Mouse (Mus musculus) megakaryocyte progenitor cell, adult 5-6 weeks (primary cell): ENCODE data around the gene Fntb. TPM values are rescaled to one million over a fixed set of nuclear protein-coding genes. Genes with fewer than 3 reads are reported as not detected.
A peak's percentile ranks its signal among the peaks of the same experiment; 100 is the strongest.

ENCODE experiments used
- ATAC-seq: replicated peaks from 2 replicates; pipeline ENCODE4 v1.8.0; 2016; ENCODE audit warnings: mild to moderate bottlenecking, moderate TSS enrichment, inconsistent platforms; ENCODE audit not compliant: poor library complexity
- total RNA-seq, 2 experiments: library from RNA; stranded (forward) in 1 of 2; stranded (reverse) in 1 of 2; fragments of 157-497, 149-512 nt in 1 of 2; fragments of 200-1000 nt in 1 of 2; gene quantifications; 2 replicates each; pipeline versions ENCODE4 v1.2.3 to v1.2.4; 2015 to 2017

Fntb gene
- total RNA-seq, 2 experiments from 2014 or later, result 5.0 to 12.7 TPM

DNA sequence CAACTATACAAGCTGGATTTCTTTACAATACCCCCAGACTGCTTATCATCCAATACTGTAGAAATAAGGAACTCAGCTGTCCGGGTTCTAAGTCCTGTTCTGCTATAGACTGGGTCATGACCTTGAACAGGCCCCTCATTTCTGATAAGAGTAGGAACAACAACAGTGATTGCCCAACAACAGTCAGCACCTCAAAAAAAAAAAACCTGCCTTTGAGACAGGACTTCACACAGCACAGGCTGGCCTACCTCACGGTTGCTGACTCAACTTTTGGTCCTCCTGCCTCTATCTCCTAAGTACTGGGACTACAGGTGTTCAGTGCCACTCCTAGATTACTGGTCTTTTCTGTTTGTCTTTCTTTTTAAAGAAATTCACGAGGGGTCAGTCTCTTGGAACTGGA is 183.4 kb downstream of the Fntb start:
- no peak; the same call in 1 of the 2 replicates for ATAC-seq

DNA sequence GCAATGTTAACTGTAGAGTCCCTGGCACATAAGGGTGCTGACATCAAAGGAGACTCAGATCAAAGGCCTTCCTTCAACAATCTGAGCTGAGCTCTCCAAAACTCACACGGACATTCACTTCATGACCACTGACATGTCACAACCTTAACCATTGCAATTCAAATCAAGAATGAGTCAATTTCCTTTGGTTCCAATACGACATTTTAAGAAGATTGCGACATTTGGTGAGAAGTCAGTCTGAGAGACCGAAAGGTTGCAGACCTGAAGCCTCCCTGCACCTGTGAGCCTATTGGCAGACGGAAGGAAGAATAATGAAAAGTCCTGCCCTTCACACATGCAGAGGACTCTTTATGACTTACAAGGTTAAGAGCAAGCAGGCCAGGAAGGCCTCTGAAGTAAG is 184.9 kb downstream of the Fntb start:
- ATAC-seq, result peak; percentile 59

DNA sequence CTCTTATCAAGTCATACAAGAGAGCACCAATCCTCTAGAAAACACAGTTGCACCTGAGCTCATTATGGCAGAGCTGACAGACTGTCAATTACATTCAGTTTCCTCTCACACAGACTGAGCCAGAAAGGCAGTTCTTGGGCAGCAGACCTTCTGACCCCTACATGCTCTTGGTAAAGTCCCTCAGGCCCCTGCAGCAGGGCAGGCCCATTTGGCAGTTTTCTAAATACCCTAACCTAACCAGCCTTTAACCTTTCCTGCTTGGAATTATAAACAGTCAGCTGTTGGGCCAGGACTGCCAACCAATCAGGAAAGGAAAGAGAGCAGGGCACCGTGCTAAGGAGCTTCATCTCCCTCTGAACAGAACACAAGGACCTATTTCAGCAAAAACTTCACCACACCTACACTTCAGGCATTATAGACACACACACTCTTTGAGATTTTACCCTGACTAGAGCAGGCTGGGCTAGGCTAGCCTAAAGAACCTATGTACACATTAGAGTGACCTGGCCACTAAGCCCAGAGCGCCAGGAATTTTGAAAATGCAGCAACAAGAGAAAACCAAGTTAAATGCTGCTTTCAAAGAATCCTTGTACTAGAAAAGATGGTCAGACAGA is 188.5 kb downstream of the Fntb start:
- no peak for ATAC-seq

DNA sequence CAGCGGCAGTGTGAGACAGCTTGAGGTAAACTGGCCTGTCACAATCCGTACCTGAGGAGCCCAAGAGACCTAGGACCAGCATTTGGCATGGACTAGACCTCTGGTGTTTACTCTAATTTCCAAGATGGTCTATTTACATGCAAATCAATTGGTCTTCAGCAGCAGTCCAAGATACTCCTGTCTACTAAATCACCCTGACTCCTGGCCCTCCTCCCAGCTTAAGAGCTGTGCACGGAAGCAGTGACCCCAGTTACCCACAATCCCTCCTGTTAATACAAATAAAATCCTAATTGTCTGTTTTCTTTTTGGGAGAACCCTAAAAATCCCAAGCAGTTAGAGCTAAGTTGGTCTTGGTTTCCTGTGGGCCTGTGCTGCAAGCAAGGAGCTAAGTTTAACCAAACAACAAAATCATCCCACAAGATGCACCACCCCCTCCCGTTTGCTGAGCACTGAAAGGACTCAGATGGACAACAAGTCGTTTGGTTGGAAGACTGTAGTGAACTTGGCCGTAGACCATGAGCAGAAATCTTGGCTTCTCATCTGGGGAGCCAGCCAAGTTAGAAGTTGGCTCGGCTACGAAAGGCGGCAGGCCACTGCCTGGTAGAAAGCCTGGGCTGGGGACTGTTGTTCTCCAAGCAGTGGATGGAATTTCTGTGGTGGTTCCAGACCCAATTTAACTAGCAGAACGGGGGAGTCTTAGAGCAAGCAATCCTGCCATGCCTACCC is 189.5 kb downstream of the Fntb start:
- ATAC-seq, result no peak

DNA sequence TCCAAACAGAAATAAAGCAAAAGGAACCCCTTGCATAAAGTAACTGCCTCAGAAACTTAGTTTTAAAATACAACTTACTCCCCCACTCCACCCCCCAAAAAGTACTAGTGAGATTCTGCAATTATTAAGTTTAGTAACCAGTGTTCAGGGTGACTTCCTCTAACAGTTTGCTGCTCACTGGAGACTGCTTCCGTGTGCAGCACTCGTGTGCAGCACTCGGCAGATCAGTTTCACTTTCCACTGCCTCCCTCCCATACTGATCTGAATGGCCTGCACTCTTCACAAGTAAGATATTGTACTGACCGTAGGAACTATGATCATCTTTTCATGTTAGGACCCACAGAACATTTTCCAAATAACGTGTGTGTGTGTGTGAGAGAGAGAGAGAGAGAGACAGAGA is 192.3 kb downstream of the Fntb start:
- ATAC-seq, result peak; percentile 50

DNA sequence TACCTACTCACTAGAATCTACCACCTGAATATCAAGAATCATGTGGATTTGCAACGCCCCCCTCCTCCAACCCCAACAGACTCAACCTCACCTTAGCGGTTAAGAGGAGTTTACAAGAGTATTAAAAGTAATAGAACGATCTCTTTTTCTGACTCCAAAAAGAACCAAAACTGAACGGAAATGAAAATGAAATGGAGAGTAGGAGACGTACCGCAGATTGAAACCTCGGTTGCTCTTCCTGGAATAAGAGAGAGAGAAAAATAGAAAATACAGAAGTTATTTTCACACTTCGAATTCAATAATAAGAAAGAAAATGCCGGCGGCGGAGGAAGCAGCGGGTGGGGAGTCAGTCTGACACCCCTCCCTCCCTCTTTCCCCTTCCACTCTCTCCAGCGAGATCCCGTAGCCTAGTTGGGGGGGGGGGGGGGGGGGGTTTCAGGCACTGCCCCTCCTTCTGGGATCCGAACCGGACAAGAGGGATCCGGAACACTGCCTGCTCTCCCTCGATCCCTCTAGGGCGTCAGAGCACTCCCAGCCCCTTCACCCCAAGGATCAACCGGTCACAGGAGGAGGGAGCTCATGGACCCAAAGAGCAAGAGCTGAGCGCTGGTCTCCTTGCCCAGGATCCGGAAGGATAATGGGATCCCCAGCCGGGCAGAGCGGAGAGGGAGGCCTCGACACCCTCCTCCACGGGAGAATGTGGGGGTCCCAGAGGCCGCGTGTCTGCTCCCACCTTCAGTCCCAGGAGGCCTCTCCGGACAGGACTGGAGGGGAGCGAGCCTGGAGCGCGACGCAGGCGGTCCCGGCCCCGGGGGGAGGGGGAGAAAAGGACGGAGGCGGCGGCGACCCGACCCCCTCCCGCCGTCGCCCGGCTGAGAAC is 195.9 kb downstream of the Fntb start:
- no peak; the same call in 1 of the 2 replicates for ATAC-seq

DNA sequence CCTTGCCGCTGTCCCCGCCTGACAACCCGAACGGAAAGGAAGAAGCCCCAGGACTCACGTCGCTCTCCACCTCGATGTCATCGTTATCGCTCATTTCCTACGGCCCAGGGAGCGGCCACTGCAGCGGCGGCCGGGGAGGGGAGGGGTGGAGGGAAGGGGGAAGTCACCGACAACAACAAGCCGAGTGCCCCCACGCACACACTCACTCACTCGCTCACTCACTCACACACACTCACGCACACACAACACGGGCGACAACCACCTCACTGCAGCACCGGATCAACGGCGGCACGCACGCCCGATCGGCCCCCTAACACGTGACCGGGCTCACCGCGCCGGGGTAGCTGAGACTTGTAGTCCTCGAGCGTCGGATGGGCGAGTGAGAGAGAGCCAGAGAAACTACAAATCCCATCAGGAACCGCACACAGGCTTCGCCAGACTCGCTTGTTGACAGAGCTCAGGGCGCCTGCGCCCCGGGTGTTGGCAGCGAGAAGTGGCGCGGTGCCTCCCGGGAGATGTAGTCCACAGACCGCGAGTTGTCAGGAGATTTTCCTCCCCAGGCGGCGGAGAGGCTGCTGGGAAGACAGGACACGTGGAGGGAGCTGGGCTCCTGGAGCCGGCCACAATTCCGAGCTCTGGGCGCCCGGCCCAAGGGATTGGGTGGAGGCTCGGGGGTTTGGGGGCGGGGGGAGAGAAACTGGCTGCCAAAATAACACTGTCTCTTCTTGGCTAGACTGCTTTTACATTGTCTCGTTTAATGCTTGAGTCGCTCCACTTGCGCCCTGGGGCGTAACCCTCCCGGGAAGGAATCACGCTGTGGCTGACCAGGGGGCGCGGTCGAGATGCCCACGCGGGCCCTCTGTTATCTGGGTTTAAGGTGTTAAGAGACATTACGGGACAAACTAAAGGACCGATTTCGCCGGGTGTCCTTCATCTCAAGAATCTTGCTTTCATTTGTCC is 196.8 kb downstream of the Fntb start, which contains the start of gene Max:
TSS of gene Max (minus strand) at position 270 of the 960 bp plus-strand sequence.
- peak; percentile 90 for ATAC-seq

DNA sequence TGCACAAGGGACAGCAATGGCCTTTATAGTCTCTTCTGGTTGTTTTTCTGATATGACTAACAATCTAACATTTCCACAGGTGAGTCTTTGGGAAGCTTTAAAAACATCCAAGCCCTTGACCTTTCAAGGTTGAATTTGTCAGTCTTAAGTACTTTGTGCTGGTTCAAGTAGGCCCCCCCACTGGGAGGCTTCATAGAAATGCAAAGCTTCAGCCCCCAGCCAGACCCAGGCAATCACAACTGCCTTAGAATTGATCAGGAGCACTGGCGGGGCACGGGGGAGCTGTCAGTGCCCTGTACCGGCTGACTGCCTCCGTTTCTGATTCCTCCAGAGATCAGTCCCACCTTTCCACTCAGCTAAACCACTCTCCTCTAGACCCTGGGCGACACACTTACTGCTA is 199.7 kb downstream of the Fntb start:
- no peak for ATAC-seq

DNA sequence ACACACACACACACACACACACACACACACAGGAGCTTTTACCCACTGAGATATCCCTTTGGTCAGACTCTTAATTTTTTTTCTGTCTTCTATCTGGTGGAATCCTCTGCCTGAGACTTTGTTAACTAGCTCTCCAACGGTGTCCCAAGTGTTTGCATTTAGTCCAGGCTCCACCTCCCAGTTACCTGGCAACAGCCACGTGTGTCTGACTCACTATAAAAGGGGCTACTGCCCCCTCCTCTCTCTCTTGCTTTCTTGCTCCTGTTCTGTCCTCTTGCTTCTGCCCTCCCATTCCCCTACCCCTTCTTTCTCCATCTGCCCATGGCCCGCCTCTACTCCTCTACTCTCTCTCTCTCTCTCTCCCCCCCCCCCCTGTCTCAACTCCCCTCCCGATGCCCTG is 200.5 kb downstream of the Fntb start:
- ATAC-seq, result no peak

Other genes starting within 250 kb of the Fntb start
- gene Plekhg3, start 234.7 kb upstream of the Fntb start, total RNA-seq (2015), result 11.1 and 13.6 TPM in 2 replicates
- gene Plekhg3, start 234.7 kb upstream of the Fntb start, total RNA-seq (2017), result 13.7 and 13.9 TPM in 2 replicates
- gene Sptb, start 55.0 kb upstream of the Fntb start, total RNA-seq (2015), result 2.2 and 2.3 TPM in 2 replicates
- gene Sptb, start 55.0 kb upstream of the Fntb start, total RNA-seq (2017), result 2.4 and 4.3 TPM in 2 replicates
- 57.2 and 68.0 TPM in 2 replicates for gene Churc1, start 51 bp upstream of the Fntb start, total RNA-seq (2015)
- gene Churc1, start 51 bp upstream of the Fntb start, total RNA-seq (2017), result 46.1 and 48.9 TPM in 2 replicates
- not detected in 2 replicates for gene Gpx2, start 30.0 kb downstream of the Fntb start, total RNA-seq (2015)
- not detected in 2 replicates for gene Gpx2, start 30.0 kb downstream of the Fntb start, total RNA-seq (2017)
- not detected in 2 replicates for gene Rab15, start 57.3 kb downstream of the Fntb start, total RNA-seq (2015)
- gene Rab15, start 57.3 kb downstream of the Fntb start, total RNA-seq (2017), result 1.1 TPM in 1 of 2 replicates, not detected in the other
- 114 and 116 TPM in 2 replicates for gene Max, start 196.6 kb downstream of the Fntb start, total RNA-seq (2015)
- gene Max, start 196.6 kb downstream of the Fntb start, total RNA-seq (2017), result 100 and 122 TPM in 2 replicates